Mouse (Mus musculus) CH12.LX (cell line): ENCODE results near the gene G2e3.

ENCODE experiments used
- BHLHE40 ChIP-seq: IDR thresholded peaks from 2 replicates; pipeline ENCODE4 v1.6.1; 2011; ENCODE audit warnings: mild to moderate bottlenecking, low read depth, low read length, improper control_type of control experiment
- CTCF ChIP-seq, 2 experiments: IDR thresholded peaks in 1 of 2; conservative IDR thresholded peaks in 1 of 2; 2 replicates each; pipeline ENCODE4 v1.5.1; 2011 to 2012; ENCODE audit warnings: low read depth in 2 of 2, low read length in 2 of 2, improper control_type of control experiment in 1 of 2, inconsistent platforms in 1 of 2, mild to moderate bottlenecking in 1 of 2, moderate library complexity in 1 of 2
- EP300 ChIP-seq: IDR thresholded peaks from 2 replicates; pipeline ENCODE4 v1.6.1; 2011; ENCODE audit warnings: low read length, improper control_type of control experiment
- HCFC1 ChIP-seq: IDR thresholded peaks from 2 replicates; pipeline ENCODE4 v1.6.1; 2012; ENCODE audit warnings: low read depth, mild to moderate bottlenecking, inconsistent platforms, low read length, improper control_type of control experiment
- IRF4 ChIP-seq: IDR thresholded peaks from 2 replicates; pipeline ENCODE4 v1.6.1; 2014; ENCODE audit warnings: low read depth, mild to moderate bottlenecking, inconsistent platforms, low read length, improper control_type of control experiment
- MXI1 ChIP-seq: IDR thresholded peaks from 2 replicates; pipeline ENCODE4 v1.6.1; 2011; ENCODE audit warnings: mild to moderate bottlenecking, low read depth, low read length, improper control_type of control experiment
- MYC ChIP-seq: IDR thresholded peaks from 2 replicates; pipeline ENCODE4 v1.6.1; 2011; ENCODE audit warnings: low read depth, mild to moderate bottlenecking, improper control_type of control experiment, low read length
- POLR2A ChIP-seq: IDR thresholded peaks from 2 replicates; pipeline ENCODE4 v1.6.1; 2011; ENCODE audit warnings: low read depth, mild to moderate bottlenecking, improper control_type of control experiment, low read length
- RCOR1 ChIP-seq: conservative IDR thresholded peaks from 2 replicates; pipeline ENCODE4 v1.6.1; 2012; ENCODE audit warnings: low read depth, mild to moderate bottlenecking, inconsistent platforms, low read length, improper control_type of control experiment
- SIN3A ChIP-seq: IDR thresholded peaks from 2 replicates; pipeline ENCODE4 v1.6.1; 2012; ENCODE audit warnings: low read length, improper control_type of control experiment, inconsistent platforms
- UBTF ChIP-seq: IDR thresholded peaks from 2 replicates; pipeline ENCODE4 v1.6.1; 2012; ENCODE audit warnings: low read depth, mild to moderate bottlenecking, inconsistent platforms, low read length, improper control_type of control experiment, moderate library complexity
- ZNF384 ChIP-seq: IDR thresholded peaks from 2 replicates; pipeline ENCODE4 v1.6.1; 2012; ENCODE audit warnings: low read depth, low read length, improper control_type of control experiment, inconsistent platforms

DNA sequence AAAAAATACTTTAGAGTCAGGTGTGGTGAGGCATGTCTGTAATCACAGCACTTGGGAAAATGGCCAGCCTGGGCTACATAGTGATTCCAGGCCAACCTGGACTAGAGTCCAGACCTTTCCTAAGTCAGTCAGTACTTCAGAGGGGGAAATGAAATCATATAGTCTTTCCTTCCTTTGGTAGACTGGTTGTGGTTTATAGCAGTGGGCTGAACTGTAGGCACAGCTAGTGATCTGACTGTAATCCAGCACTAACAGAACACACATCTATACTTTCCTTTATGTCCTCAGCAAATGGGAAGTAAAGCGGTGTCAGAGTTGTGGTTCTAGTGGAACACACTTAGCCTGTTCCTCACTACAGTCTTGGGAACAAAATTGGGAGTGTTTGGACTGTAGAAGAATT is 15.0 kb downstream of the G2e3 start:
- TF ChIP-seq CTCF (conservative IDR thresholded peaks at IDR 0.05 in 1 of 2, IDR thresholded peaks at IDR 0.05 in 1 of 2; ENCODE audit: low read depth in 2 of 2, low read length in 2 of 2) (no peak), POLR2A (no peak), UBTF (no peak), ZNF384 (no peak), IRF4 (no peak), BHLHE40 (no peak), MXI1 (no peak), SIN3A (no peak), EP300 (no peak), RCOR1 (no peak), MYC (no peak), HCFC1 (no peak)
